Mouse (Mus musculus): Measurements from ENCODE around the gene Fgr.

GRCm38 (mm10) chr4:132993553-132993952 lies 19.7 kb downstream of the Fgr start:
- TF ChIP-seq POLR2A (IDR thresholded peaks at IDR 0.05; ENCODE audit: extremely low read depth, insufficient read depth, low read length) (no peak), CTCF (IDR thresholded peaks at IDR 0.05; ENCODE audit: extremely low read depth, insufficient read depth, low read length) (no peak)

All from cortical plate, adult 2 months (tissue).